Mouse (Mus musculus): ENCODE data around the gene Nrip1. TPM values are rescaled to one million over a fixed set of nuclear protein-coding genes. Genes with fewer than 3 reads are reported as not detected.

Gene Nrip1
- 34.0 and 35.6 TPM in 2 replicates for polyA plus RNA-seq (2016; fragmentation: Nextera tagmentation; extraction: Ambion mirVana)

GRCm38 (mm10) chr16:76373671-76374091 lies at the start of gene Nrip1:
TSS of gene Nrip1 (minus strand) at chr16:76373827.
- peak; percentile 26 for ATAC-seq (ENCODE audit: low FRiP score)
- peak within 1 kb of the TSS; percentile 96 for H3K9ac ChIP-seq
- 2% methylated on average over 9 of the region's 9 CpGs for WGBS
- H3K27ac ChIP-seq = peak within 1 kb of the TSS; percentile 99
- peak within 1 kb of the TSS; percentile 67 for H3K4me2 ChIP-seq (replicated peaks)
- H3K36me3 ChIP-seq = no peaks in the 10 kb centered on the region
- no peaks in the 10 kb centered on the region for H3K27me3 ChIP-seq
- H3K4me3 ChIP-seq = peak within 1 kb of the TSS; percentile 91
- peaks cover 18% of the 10 kb centered on the region for H3K4me1 ChIP-seq
- H3K9me3 ChIP-seq (replicated peaks) = no peaks in the 10 kb centered on the region

DNA sequence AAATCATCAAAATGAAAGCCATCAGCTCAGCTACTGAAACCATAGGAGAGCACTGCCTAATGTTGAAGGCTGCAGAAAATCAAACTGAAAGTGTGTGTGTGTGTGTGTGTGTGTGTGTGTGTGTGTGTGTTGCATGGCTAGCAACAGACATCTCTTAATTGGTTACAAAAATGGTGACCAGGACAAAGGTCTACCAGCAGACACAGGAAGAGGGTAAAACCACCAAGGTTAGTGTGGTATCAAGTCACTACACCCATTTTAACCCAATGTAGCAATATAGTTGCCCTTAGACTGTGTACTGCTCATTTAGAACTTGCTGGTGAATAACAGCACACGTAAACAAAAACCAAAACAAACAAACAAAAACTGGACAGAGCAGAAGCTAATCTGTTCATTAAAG lies 48.9 kb upstream of the Nrip1 start:
- WGBS = 94% methylated on average over 1 of the region's 1 CpGs

DNA sequence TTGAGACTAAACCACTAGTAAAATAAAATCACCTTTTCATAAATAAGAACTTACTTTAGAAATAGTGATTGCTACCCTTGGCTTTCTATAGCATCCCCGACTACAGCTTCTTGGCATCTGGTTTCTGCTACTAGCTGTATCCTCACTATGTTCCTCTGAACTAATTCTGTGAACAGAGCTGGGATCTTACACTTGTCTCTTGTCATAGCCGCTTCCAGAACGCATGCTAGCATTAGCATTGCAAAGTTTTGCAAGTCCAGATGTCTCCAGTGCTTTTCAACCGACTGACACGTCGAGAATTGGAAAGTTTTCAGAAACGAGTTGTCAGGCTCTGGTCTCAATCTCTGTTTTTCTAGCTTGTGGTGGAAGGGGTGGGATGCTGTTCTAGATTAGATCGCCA lies 46.2 kb upstream of the Nrip1 start:
- H3K4me1 ChIP-seq = no peaks in the 10 kb centered on the region
- 80% methylated on average over 8 of the region's 8 CpGs for WGBS
- H3K27me3 ChIP-seq = no peaks in the 10 kb centered on the region
- H3K27ac ChIP-seq = no peak overlapping the region
- ATAC-seq (ENCODE audit: low FRiP score) = no peak
- H3K4me3 ChIP-seq = no peak overlapping the region
- H3K36me3 ChIP-seq = no peaks in the 10 kb centered on the region
- H3K9ac ChIP-seq = no peak overlapping the region
- H3K4me2 ChIP-seq (replicated peaks) = no peak overlapping the region
- H3K9me3 ChIP-seq (replicated peaks) = no peaks in the 10 kb centered on the region

More for the DNA sequence above, 48.9 kb upstream of the Nrip1 start:
- Histone ChIP-seq H3K36me3 (no peaks in the 10 kb centered on the region), H3K4me1 (no peaks in the 10 kb centered on the region), H3K27ac (no peak overlapping the region), H3K4me2 (replicated peaks) (no peak overlapping the region), H3K4me3 (no peak overlapping the region), H3K9ac (no peak overlapping the region), H3K9me3 (replicated peaks) (no peaks in the 10 kb centered on the region), H3K27me3 (no peaks in the 10 kb centered on the region)
- ATAC-seq (ENCODE audit: low FRiP score) = no peak

DNA sequence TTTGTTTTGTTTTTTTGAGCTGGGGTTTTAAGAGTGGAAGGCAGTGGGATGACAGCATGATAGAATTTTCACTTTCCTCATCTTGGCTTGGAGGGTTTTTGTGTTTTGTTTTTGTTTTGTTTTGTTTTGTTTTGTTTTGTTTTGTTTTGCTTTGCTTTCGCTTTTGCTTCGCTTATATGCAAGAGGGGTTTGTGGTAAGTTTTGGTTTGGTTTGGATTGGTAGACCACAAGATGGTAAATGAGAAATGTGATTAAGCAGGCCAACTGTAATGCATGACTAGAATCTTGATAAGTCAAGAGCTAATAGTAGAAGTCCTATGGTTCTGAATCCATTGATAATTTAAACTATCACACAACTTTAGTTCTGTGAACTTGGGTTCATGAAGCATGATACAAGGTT lies 42.9 kb upstream of the Nrip1 start:
- H3K4me3 ChIP-seq = no peak overlapping the region
- H3K27me3 ChIP-seq = no peaks in the 10 kb centered on the region
- no peaks in the 10 kb centered on the region for H3K4me1 ChIP-seq
- no peak overlapping the region for H3K27ac ChIP-seq
- H3K9me3 ChIP-seq (replicated peaks) = no peaks in the 10 kb centered on the region
- ATAC-seq (ENCODE audit: low FRiP score) = no peak
- no peak overlapping the region for H3K4me2 ChIP-seq (replicated peaks)
- WGBS = 91% methylated on average over 2 of the region's 2 CpGs
- H3K36me3 ChIP-seq = no peaks in the 10 kb centered on the region
- H3K9ac ChIP-seq = no peak overlapping the region

- ATAC-seq (ENCODE audit: low FRiP score) = no peak
- H3K4me1 ChIP-seq = no peaks in the 10 kb centered on the region
- no peak overlapping the region for H3K27ac ChIP-seq
- H3K4me3 ChIP-seq = no peak overlapping the region
- H3K27me3 ChIP-seq = no peaks in the 10 kb centered on the region
- no peak overlapping the region for H3K4me2 ChIP-seq (replicated peaks)
- H3K9ac ChIP-seq = no peak overlapping the region
- H3K9me3 ChIP-seq (replicated peaks) = no peaks in the 10 kb centered on the region
- no peaks in the 10 kb centered on the region for H3K36me3 ChIP-seq
- 75% methylated on average over 5 of the region's 5 CpGs for WGBS
Measured at GRCm38 (mm10) chr16:76416060-76416438, 42.4 kb upstream of the Nrip1 start.

DNA sequence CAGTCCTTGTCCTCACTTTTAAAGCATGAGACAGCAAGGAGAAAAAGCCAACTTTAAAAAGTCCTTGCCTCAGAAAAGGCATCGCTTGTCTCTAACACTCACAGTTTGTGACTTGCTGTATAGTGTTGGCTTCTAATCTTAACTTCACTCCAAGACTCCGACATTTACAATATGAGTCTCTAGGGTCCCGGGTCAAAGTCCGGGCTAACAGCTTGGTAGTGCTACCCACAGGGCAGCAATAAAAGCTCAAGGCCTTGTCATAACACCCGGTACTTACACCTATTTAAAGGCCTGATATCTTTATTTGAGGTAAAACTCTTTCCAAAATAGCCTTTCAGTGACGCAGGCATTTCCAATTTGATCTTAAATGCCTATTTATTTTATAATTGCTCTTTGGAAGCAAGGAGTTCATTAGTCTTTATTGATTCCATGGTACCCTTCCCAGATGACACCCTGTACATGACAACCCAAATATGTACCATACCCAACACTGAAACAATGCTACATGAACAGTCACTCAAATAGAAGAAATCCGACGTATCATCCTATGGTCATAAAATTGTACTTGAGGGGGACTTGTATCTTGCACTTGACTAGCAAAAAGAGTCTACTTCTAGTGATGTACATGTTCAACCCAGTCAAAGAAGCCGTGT lies 41.9 kb upstream of the Nrip1 start:
- H3K9ac ChIP-seq = no peak overlapping the region
- 90% methylated on average over 9 of the region's 9 CpGs for WGBS
- no peaks in the 10 kb centered on the region for H3K4me1 ChIP-seq
- no peak for ATAC-seq (ENCODE audit: low FRiP score)
- no peak overlapping the region for H3K4me3 ChIP-seq
- no peaks in the 10 kb centered on the region for H3K36me3 ChIP-seq
- no peaks in the 10 kb centered on the region for H3K27me3 ChIP-seq
- no peaks in the 10 kb centered on the region for H3K9me3 ChIP-seq (replicated peaks)
- H3K27ac ChIP-seq = no peak overlapping the region
- no peak overlapping the region for H3K4me2 ChIP-seq (replicated peaks)

- H3K4me1 ChIP-seq = no peaks in the 10 kb centered on the region
- 72% methylated on average over 5 of the region's 5 CpGs for WGBS
- H3K9ac ChIP-seq = no peak overlapping the region
- H3K27me3 ChIP-seq = no peaks in the 10 kb centered on the region
- H3K4me2 ChIP-seq (replicated peaks) = no peak overlapping the region
- no peaks in the 10 kb centered on the region for H3K9me3 ChIP-seq (replicated peaks)
- ATAC-seq (ENCODE audit: low FRiP score) = no peak
- H3K36me3 ChIP-seq = no peaks in the 10 kb centered on the region
- no peak overlapping the region for H3K27ac ChIP-seq
- H3K4me3 ChIP-seq = no peak overlapping the region
Measured at GRCm38 (mm10) chr16:76414528-76414927, 40.9 kb upstream of the Nrip1 start.

- no peaks in the 10 kb centered on the region for H3K27me3 ChIP-seq
- no peaks in the 10 kb centered on the region for H3K4me1 ChIP-seq
- H3K4me2 ChIP-seq (replicated peaks) = no peak overlapping the region
- no peak for ATAC-seq (ENCODE audit: low FRiP score)
- no peaks in the 10 kb centered on the region for H3K36me3 ChIP-seq
- no peak overlapping the region for H3K9ac ChIP-seq
- no peaks in the 10 kb centered on the region for H3K9me3 ChIP-seq (replicated peaks)
- no peak overlapping the region for H3K4me3 ChIP-seq
- H3K27ac ChIP-seq = no peak overlapping the region
- WGBS = 95% methylated on average over 8 of the region's 8 CpGs
Measured at GRCm38 (mm10) chr16:76413581-76413980, 40.0 kb upstream of the Nrip1 start.

DNA sequence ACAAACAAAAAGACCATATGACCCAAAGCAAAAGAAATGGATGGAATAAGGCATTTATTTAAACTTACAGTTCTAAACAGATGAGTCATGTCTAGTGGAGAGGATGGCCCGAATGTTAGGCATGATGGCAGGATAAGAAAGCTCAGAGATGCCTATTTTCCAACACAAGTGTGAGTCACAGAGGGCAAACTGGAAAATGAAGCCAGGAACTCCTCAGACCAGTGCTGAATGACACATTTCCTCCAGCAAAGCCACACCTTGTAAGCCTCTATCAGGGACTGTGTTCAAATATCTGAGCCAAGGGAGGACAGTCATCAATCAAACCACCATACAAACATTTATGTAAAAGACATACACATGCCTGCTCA lies 35.7 kb upstream of the Nrip1 start:
- Histone ChIP-seq H3K36me3 (no peaks in the 10 kb centered on the region), H3K4me1 (no peaks in the 10 kb centered on the region), H3K4me3 (no peak overlapping the region), H3K4me2 (replicated peaks) (no peak overlapping the region), H3K27ac (no peak overlapping the region), H3K27me3 (no peaks in the 10 kb centered on the region), H3K9me3 (replicated peaks) (no peaks in the 10 kb centered on the region), H3K9ac (no peak overlapping the region)
- 80% methylated on average over 1 of the region's 1 CpGs for WGBS
- ATAC-seq (ENCODE audit: low FRiP score) = no peak

- Histone ChIP-seq H3K4me1 (no peaks in the 10 kb centered on the region), H3K9me3 (replicated peaks) (no peaks in the 10 kb centered on the region), H3K27me3 (no peaks in the 10 kb centered on the region), H3K4me3 (no peak overlapping the region), H3K9ac (no peak overlapping the region), H3K36me3 (no peaks in the 10 kb centered on the region), H3K4me2 (replicated peaks) (no peak overlapping the region), H3K27ac (no peak overlapping the region)
- no peak for ATAC-seq (ENCODE audit: low FRiP score)
- WGBS = 91% methylated on average over 4 of the region's 4 CpGs
Measured at GRCm38 (mm10) chr16:76408696-76409354, 35.2 kb upstream of the Nrip1 start.

GRCm38 (mm10) chr16:76408241-76408640 lies 34.6 kb upstream of the Nrip1 start:
- no peak overlapping the region for H3K27ac ChIP-seq
- no peaks in the 10 kb centered on the region for H3K36me3 ChIP-seq
- no peak for ATAC-seq (ENCODE audit: low FRiP score)
- H3K9ac ChIP-seq = no peak overlapping the region
- H3K4me3 ChIP-seq = no peak overlapping the region
- no peaks in the 10 kb centered on the region for H3K4me1 ChIP-seq
- no peaks in the 10 kb centered on the region for H3K9me3 ChIP-seq (replicated peaks)
- H3K27me3 ChIP-seq = no peaks in the 10 kb centered on the region
- 87% methylated on average over 8 of the region's 8 CpGs for WGBS
- no peak overlapping the region for H3K4me2 ChIP-seq (replicated peaks)

GRCm38 (mm10) chr16:76407321-76407920 lies 33.8 kb upstream of the Nrip1 start:
- ATAC-seq (ENCODE audit: low FRiP score) = no peak
- no peaks in the 10 kb centered on the region for H3K36me3 ChIP-seq
- no peak overlapping the region for H3K9ac ChIP-seq
- no peaks in the 10 kb centered on the region for H3K4me1 ChIP-seq
- H3K27ac ChIP-seq = no peak overlapping the region
- H3K4me2 ChIP-seq (replicated peaks) = no peak overlapping the region
- WGBS = 82% methylated on average over 13 of the region's 13 CpGs
- H3K9me3 ChIP-seq (replicated peaks) = no peaks in the 10 kb centered on the region
- no peaks in the 10 kb centered on the region for H3K27me3 ChIP-seq
- no peak overlapping the region for H3K4me3 ChIP-seq

GRCm38 (mm10) chr16:76406897-76407296 lies 33.3 kb upstream of the Nrip1 start:
- Histone ChIP-seq H3K36me3 (no peaks in the 10 kb centered on the region), H3K4me1 (no peaks in the 10 kb centered on the region), H3K4me3 (no peak overlapping the region), H3K27me3 (no peaks in the 10 kb centered on the region), H3K4me2 (replicated peaks) (no peak overlapping the region), H3K9me3 (replicated peaks) (no peaks in the 10 kb centered on the region), H3K9ac (no peak overlapping the region), H3K27ac (no peak overlapping the region)
- no peak for ATAC-seq (ENCODE audit: low FRiP score)
- WGBS = 48% methylated on average over 7 of the region's 7 CpGs

All from hindbrain, embryonic 12.5 days (tissue).